Mouse (Mus musculus): ENCODE results near the gene Aldh3a2.
"Not testable (repeated sequence)": the region's sequence is repeated elsewhere in the genome, so short reads cannot be mapped to it uniquely, and the experiment has no call there.

Aldh3a2 gene

GRCm38 (mm10) chr11:61208316-61208715 lies 58.9 kb downstream of the Aldh3a2 start:
- DNase-seq (ENCODE audit: low read depth), result no peak

DNA sequence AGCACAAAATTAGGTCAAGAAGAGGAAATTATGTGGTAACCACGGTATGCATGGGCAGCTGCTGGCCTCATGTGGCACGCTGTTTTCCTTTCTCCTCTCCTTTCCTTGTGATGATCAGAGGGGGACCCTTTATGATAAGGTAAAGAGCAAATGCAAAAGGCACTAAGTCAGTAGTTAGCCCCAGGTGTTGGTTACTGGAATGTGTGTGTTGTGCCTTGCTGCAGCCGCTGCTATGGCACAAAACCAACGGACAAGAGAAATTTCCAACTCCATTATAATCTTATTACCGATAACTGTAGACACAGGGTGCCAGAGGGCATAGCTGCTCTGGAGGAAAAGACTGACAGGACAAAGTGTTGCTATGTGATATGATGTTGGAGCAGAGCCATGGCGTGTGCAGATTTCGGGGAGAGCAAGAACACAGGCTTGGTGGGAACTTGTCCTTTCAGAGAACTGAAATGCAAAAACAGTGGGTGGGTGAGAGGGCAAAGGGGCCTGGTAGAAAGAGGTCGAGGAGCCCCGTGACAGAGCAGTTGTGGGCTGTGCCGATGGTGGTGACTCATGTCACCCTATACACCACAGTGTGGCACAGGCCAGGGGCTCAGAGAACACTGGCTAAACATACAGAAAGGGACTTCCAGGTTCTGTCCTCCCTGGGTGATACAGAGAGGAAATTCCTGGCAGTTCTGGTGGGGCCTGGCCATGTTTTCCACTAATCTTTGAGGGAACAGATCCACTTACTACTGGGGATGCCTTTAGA lies 59.6 kb downstream of the Aldh3a2 start, which contains the start of gene Aldh3a1:
Gene Aldh3a1 (plus strand): TSS at position 51 of the 760 bp plus-strand sequence.
- no peak for DNase-seq (ENCODE audit: low read depth)

GRCm38 (mm10) chr11:61206136-61206535 lies 61.1 kb downstream of the Aldh3a2 start:
- no peak for DNase-seq (ENCODE audit: low read depth)

GRCm38 (mm10) chr11:61205167-61205950 lies 61.9 kb downstream of the Aldh3a2 start:
- DNase-seq (ENCODE audit: low read depth), result no peak

GRCm38 (mm10) chr11:61202810-61203209 lies 64.5 kb downstream of the Aldh3a2 start:
- DNase-seq (ENCODE audit: low read depth), result no peak

DNA sequence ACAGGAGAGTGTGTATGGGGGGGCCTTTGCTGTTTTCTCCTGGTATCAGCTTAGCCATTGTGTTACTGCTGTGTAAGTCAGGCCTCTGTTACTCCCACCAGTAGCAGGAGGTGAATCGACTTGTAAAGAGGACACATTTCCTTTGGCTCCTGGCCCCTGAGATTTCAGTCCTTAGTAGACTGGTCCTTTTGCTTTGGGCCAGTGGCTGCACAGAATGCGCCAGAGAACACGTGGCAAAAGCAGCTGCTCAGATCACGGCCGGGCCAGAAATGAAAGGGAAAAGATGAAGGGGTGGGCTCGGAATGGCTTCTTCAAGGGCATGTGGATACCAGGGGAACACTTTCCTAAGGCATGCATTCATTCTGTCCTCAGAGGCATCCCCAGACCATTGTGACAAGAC lies 65.1 kb downstream of the Aldh3a2 start:
- no peak for DNase-seq (ENCODE audit: low read depth)

DNA sequence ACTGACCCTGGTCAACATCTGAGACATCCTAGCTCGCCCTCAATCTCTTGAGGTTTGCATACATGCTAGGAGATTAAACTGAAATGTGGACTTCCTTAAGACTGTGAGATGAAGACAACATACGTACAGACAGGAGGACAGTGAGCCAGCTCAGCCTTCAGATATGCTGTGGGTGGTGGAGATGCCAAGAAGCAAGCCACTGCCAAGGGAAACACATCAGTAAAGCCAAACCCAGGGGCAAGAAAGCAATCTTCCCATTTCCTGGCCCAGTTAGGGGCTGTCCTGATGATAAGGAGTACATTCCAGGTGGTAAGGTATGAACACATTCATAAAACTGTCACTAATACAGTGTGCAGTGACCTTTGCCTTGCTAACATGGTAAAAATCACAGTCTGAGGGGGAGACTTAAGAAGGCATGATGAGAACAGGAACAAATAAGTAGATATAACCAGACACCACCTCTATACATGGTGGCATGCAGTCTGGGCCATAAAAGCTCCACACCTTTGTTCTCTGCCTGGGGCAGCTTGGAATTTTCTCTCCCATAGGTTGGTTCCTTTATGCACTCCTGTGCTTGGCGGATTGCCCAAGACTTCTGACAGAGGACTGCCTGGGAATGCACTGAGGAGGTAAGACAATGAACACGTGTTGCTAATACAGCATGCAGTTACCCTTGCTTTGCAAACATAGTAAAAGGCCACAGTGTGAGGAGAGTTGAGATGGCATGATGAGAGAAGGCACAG lies 67.5 kb downstream of the Aldh3a2 start:
- DNase-seq (ENCODE audit: low read depth), result no peak

DNA sequence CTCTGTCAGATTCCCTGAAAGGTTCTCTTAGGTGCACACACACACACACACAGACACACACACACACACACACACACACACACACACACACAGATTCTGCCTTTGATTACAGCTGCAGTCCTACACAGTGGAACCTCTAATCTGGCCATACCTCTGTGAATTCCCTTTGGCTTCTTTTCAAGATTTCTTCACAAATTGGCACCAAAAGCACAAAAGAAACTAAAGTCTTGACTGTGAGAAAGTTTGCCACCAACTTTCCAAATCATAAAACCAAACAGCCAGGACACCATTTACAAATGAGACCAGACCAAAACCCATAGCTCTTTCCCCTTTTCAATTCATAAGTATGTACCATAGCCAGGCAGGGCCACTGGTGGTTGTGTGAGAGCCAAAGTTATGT lies 69.3 kb downstream of the Aldh3a2 start:
- no peak for DNase-seq (ENCODE audit: low read depth)

DNA sequence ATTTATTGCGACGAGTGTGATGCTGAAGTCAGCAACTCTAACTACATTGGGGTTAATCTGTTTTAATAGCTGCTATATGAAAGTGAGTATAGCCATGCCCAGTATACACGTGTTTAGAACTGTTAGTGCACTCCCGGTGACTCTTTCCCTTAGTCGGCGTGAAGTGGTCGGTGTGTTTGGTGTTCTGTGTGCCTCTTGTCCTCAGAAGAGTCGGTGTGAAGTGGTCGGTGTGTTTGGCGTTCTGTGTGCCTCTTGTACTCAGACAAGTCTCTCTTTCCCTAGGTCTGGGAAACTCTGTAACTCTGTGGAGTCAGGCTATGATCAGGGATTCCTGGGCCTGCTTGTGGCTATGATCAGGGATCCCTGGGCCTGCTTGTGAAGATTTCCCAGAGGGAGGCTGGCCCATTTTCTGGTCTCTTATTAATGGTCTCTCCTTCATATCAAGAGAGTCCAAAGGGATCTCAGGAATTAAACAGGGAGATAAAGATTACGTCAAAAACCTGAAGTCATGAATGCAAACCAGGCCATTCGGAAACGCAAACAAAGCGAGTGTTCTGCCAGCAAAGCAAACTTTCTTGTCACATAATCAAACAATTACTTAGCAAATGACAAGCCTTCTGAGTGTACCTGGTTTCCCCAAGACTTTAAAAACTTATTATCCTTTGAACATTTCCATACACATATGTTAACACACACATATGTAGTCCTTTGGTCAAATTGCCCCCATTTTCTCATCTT lies 70.5 kb downstream of the Aldh3a2 start:
- no peak for DNase-seq (ENCODE audit: low read depth)

- DNase-seq (ENCODE audit: low read depth), result peak; percentile 65
Observed at GRCm38 (mm10) chr11:61193392-61193791, 73.9 kb downstream of the Aldh3a2 start.

DNA sequence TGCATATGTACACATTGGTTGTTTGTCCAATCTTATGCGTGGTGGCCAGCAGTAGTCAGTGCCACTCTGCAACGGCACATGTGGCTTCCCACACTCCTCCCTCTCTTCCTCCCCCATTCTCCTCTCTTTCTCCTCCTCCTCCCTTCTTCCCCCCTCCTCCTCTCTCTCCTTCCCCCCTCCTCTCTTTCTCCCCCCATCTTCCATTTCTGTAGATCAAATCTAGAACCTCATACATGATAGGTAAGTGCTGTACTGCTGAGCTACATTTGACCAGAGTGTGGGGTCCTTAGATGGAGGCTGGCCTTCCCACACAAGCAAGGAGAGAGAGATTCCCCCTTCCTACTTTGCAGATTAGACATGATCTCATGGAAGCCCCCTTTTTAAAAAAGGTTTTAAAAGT lies 74.5 kb downstream of the Aldh3a2 start:
- no peak for DNase-seq (ENCODE audit: low read depth)

GRCm38 (mm10) chr11:61192123-61192522 lies 75.1 kb downstream of the Aldh3a2 start:
- not testable (repeated sequence) for DNase-seq (ENCODE audit: low read depth)

GRCm38 (mm10) chr11:61190776-61191175 lies 76.5 kb downstream of the Aldh3a2 start:
- no peak for DNase-seq (ENCODE audit: low read depth)

DNA sequence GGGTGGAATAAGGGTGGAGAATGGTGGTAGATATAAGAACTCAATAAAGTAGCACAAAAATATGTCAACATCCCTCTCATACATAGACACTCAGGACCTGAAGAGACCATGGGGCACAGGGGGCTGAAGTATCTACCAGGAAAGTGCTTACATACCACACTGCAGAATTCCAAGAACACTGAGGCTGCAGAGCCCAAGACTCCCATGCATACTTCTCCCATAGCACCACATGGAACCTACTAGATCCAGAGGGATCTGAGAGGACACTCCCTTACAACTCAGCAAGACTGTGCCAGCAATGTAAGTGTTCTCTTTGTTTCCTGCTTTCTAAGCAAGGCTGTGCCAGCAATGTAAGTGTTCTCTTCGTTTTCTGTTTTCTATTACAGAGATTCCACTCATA lies 83.4 kb downstream of the Aldh3a2 start:
- no peak for DNase-seq (ENCODE audit: low read depth)

DNA sequence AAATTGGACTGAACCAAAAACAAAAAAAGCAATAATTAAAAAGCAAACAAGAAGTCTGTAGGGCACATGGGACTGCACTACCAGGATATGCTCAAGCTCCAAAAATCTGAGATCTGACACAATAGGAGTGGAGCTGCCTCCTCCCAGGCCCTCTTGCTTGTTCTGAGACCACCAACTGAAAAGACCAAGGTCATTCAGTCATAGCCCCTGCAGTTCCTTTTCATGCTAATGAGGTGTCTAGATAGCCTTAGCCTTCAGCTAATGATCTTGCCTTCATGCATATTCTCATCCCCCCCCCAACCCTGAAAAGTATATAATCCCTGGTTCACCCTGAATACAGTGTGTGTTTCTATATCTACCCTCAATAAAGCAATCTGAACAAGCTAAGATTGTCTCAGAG lies 85.6 kb downstream of the Aldh3a2 start:
- DNase-seq (ENCODE audit: low read depth), result no peak

GRCm38 (mm10) chr11:61180361-61180760 lies 86.9 kb downstream of the Aldh3a2 start:
- DNase-seq (ENCODE audit: low read depth), result no peak

GRCm38 (mm10) chr11:61176321-61176720 lies 90.9 kb downstream of the Aldh3a2 start:
- peak; percentile 32 for DNase-seq (ENCODE audit: low read depth)

DNA sequence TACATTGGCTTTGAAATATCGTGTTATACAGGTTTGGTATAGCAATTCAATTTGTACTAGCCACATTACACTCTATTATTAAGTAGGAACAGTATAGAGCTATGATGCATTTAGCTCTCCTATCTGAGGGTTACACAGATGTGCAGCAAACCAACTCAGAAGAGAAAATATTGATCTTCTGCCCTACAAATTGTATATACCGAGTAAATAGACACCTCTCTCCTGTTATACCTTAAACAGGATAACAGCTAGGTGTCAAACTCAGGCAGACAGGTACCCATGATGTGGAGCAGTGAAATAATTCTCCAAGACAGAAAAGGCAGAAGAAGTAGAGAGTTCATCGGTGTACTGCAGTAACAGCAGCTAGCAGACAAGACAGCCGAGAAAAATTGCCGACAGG lies 91.5 kb downstream of the Aldh3a2 start:
- DNase-seq (ENCODE audit: low read depth), result no peak

DNA sequence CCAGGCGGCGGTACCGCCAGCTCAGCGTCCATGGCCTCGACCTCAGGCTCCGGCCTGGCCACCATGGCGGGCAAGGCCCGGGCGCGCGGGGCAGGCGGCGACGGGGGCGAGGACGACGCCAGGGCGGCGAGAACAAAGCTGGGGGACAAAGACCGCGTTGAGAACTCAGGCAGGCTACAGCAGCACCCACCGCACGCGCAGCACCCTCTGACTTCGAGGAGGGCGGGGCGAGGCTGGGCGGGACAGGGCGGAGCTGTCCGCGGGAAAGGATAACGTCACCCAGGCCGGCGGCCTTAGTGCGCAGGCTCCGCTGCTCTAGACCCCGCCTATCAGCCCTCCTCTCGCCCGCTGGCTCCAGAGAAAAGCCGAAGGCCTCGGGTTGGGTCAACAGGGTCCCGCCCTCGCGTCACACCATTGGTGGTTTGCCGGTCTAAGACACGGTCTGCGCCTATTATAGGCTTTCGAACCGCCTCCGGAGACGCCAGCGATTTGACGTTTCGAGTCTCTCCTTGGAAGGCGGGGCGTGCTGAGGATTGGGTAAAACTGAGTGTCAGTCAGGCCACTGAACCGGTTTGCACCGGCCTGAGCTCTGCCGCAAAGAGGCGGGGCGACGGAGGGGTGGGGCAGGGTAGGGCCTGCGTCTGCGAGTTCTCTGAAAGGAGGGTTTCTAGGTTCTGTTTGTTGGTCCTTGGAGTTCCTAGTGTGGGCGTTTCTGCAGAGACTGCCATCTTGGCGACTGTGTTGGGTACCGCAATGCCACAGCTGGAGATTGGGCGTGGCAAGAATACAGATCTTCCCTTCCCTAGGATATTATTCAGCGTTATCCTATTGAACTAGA lies 92.2 kb downstream of the Aldh3a2 start, which contains the start of gene Usp22:
Gene Usp22 (minus strand): TSS at position 235 of the 838 bp plus-strand sequence.
- DNase-seq (ENCODE audit: low read depth), result peak; percentile 99

- DNase-seq (ENCODE audit: low read depth), result peak; percentile 29
Observed at GRCm38 (mm10) chr11:61174291-61174820, 92.9 kb downstream of the Aldh3a2 start.

DNA sequence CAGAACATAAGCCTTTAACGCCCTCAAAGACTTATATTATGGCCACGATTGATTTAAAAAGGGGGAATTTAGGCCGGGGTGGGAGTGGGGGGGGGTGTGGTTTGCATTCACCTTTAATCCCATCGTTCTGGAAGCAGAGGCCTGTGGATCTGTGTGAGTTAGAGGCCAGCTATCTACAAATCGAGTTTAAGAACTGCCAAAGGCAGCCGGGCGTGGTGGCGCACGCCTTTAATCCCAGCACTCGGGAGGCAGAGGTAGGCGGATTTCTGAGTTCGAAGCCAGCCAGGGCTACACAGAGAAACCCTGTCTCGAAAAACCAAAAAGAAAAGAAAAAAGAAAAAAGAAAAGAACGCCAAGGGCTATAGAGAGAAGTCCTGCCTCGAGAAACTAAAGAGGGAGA lies 93.8 kb downstream of the Aldh3a2 start:
- not testable (repeated sequence) for DNase-seq (ENCODE audit: low read depth)

All from c-Kit-positive CD71-negative TER-119-negative erythroid progenitor cells, embryonic 14.5 days (primary cell).